Mouse (Mus musculus): ENCODE measurements at regions not wholly inside any gene's neighbourhood (a gene's known extent, or its start where the extent isn't known, plus 50 kb on each side); places are given as distances from the start of the nearest gene placed in this dataset.
"Not testable (repeated sequence)": the region's sequence is repeated elsewhere in the genome, so short reads cannot be mapped to it uniquely, and the experiment has no call there.

DNA sequence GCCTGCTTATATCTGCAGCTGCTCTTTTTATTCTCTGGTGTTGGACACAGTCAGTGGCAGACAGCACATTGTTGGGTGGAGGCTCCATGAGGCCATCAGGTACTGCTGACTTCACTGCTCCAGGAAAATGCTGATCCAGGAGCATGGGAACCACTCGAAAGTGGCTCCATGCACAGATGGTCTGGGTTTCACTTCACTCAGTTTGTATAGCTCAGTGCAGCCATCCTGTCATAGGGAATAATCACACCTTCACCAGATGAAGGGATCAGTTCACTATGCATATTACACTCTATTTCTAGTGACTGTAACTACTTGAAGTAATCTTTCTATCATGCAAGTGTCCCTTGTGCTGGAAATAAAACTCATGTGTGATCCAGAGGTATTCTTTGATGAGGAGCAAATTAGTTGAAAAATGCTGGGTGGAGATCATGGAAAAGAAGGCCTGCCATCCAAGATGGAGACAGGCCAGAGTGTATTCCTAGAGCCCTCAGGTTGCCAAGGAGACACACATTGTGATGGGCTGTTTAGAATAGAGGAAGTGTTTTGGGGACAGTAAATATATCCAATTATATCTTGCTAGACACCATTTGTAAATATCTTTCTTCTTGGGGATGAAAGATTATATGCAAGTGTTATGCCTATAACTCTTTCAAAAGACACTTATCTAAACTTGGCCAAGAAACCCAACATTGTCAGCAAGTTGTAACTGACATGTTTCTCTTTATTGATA is 103.7 kb upstream of the Arhgap42 start:
- no peak for DNase-seq

DNA sequence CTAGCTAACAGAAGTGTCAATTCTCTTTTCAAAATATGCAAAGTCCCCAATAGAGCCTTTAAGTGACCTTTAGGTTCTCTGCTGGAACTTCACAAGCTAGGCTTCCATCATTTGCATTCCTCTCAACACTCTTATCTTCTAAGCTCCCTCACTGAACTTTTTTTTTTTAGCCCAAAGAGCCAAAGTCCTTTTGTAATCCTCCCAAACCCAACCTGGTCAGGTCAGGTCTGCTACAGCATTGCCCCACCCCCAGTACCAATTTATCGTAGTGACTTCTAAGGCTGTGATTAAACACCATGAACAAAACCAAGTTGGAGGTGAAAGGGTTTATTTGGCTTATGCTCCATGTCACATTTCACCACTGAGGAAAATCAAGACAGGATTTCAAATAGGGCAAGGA is 79.7 kb upstream of the Arhgap42 start:
- DNase-seq, result no peak

DNA sequence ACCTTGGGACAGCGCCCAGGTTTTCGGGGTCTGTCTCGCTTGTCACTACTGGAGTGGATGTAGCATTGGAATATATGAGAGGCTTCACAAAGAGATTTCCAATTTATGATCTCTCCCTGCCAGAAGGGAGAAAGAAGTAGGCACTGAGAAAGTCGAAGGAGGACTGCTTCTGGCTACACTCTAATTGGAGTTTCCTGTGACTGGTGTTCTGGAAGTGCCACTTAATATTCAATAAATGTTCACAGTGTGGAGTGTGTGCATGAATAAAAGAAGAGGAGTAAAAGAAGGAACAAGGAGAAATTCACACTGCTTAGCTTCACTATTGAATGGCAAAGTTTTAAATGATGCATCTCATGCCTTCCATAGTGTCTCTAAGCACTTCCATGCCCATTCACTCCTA is 77.1 kb upstream of the Arhgap42 start:
- DNase-seq, result no peak

DNA sequence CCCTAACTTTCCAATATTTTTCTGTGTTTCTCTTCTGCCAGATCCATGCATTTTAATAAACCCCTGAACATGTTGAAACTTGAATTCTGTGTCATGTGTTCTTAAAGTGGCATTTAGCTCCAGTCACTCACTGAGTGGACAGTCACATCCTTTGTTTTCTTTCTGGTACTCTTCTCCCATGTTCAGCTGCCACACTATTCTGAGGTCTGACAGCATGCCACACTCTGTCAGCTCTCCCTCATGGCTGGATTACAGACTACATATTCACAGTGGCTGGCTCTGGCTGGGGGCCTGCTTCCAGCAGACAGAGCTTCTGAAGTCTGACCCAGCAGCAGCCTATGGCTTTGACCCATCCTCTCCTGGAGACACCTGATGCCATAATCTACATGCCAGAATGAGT is 73.4 kb upstream of the Arhgap42 start:
- no peak for DNase-seq

DNA sequence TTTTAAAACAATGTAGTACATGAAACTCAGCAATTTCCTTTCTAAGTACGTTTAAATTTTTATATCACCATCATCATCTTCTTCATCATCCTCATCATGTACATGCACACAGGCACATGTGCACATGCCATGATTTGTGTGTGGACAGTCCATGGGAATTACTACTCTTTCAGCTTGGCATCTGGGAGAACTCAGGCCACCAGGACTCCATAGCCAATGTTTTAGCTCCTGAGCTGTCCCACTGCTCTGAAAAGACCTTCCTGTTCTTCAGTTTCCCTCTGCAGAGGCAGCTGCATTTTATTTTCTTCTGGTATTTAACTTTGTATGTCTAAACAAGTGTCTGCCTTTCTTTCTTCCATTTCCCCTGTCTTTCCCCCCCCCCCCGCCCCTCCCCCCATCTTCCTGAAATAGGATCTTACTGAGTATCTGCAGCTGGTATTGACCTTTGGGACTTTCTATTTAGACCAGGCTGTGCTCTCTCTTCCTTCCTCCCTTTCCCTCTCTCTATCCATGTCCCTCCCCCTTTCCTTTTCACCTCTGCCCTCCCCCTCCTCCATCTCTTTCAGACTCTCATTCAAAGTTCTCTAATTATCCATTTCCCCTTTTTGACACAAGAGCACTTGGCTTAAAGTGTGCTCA is 72.8 kb upstream of the Arhgap42 start:
- DNase-seq, result no peak

DNA sequence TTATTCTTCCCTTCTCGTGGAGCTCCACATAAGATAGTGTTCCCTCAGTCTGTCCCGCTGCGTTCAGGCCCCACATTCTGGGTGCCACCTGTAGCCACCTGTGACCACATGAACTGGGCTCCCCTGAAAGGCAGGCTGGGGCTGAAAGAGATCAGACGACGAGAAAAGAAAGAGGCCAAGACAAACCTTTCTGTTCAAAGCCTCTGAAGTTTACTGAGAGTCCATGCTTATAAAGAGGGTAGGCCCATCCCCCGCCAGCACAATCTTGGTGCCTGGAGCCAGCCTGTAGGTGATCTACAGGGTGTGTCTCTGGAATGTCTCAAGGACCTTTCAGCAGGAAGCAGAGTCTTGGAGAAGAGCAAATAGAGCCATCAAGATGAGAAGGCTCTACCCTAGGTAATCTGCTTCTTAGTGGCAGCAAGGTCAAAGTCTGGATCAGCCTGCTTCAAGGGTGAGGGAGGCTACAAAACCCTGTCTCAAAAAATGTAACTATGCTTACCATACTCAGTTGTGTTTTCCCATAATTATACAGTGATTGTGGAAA is 72.2 kb upstream of the Arhgap42 start:
- DNase-seq, result not testable (repeated sequence)

DNA sequence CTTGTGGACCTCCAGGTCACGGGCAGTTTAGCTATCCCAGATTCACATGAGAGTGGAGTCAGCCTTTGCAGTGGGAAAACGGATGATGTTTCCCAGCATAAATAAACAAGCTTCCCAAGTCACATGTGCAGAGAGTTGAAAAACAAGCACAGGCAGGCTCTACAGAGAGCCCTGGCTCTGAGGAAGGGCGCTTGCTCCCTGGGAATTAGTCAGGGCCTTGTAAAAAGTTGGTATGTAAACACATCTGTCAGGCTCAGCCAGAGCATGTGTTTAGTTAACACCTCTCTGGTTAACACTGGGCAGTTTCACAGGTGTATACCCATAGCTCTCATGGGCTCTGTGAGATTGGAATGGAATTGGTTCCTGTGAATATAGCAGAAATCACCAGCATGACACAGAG is 51.9 kb upstream of the Arhgap42 start:
- DNase-seq, result no peak

DNA sequence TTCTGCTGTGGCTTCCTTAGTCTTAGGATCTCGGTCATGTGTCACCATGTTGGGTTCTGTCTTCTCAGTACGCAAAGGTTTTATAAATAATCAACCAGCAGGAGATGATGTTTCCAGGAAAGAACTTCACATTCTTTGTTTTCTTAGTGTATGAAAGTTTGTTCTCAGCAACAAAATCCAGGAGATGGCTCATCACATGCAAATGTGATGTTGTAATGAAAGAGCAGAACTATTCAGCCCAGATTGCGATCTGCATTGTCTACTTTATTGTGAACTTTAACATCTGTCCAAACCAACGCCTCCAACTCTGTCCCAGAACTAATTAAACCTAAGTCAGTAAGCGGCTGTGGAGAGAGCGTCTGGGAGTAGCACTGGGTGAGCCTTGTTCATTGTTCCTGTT is 50.7 kb upstream of the Arhgap42 start:
- DNase-seq, result no peak

Measured in cerebellum, adult 9-11 months (tissue).